Mouse (Mus musculus) neural tube, embryonic 10.5 days (tissue): ENCODE results near the gene Lrch1.

Source experiments
- DNase-seq: peaks from one replicate; pipeline ENCODE4 v3.0.0-alpha.2; 2017; ENCODE audit warnings: low spot score; ENCODE audit errors: extremely low spot score

Gene Lrch1

GRCm38 (mm10) chr14:74731221-74732078 is 216.2 kb downstream of the Lrch1 start:
- no peak for DNase-seq

- no peak for DNase-seq
Measured at GRCm38 (mm10) chr14:74723541-74723940, 224.1 kb downstream of the Lrch1 start.

- DNase-seq = no peak
Measured at GRCm38 (mm10) chr14:74709054-74709453, 238.6 kb downstream of the Lrch1 start.
